Mouse (Mus musculus) megakaryocyte progenitor cell, adult 5-6 weeks (primary cell): ENCODE measurements at regions not wholly inside any gene's neighbourhood (a gene's known extent, or its start where the extent isn't known, plus 50 kb on each side); places are given as distances from the start of the nearest gene placed in this dataset.

Experiments
- ATAC-seq: replicated peaks from 2 replicates; pipeline ENCODE4 v1.8.0; 2016; ENCODE audit warnings: mild to moderate bottlenecking, moderate TSS enrichment, inconsistent platforms; ENCODE audit not compliant: poor library complexity

- ATAC-seq: no peak
Observed at GRCm38 (mm10) chr3:128787686-128788085, 412.0 kb upstream of the Pitx2 start.

GRCm38 (mm10) chr3:128795931-128796330 is 403.7 kb upstream of the Pitx2 start:
- ATAC-seq: no peak

GRCm38 (mm10) chr3:128797829-128798228 is 401.8 kb upstream of the Pitx2 start:
- no peak for ATAC-seq

- ATAC-seq: no peak
Observed at GRCm38 (mm10) chr3:128829371-128830160, 370.1 kb upstream of the Pitx2 start.

- no peak for ATAC-seq
Observed at GRCm38 (mm10) chr3:128850327-128850977, 349.2 kb upstream of the Pitx2 start.

GRCm38 (mm10) chr3:128856515-128856914 is 343.2 kb upstream of the Pitx2 start:
- ATAC-seq: no peak

- no peak for ATAC-seq
Observed at GRCm38 (mm10) chr3:128881685-128882444, 317.8 kb upstream of the Pitx2 start.

GRCm38 (mm10) chr3:128883636-128884195 is 316.0 kb upstream of the Pitx2 start:
- no peak for ATAC-seq

GRCm38 (mm10) chr3:128886678-128887077 is 313.0 kb upstream of the Pitx2 start:
- no peak for ATAC-seq

GRCm38 (mm10) chr3:128891078-128891477 is 308.6 kb upstream of the Pitx2 start:
- ATAC-seq: no peak

GRCm38 (mm10) chr3:128896628-128897027 is 303.1 kb upstream of the Pitx2 start:
- ATAC-seq: no peak

- no peak for ATAC-seq
Observed at GRCm38 (mm10) chr3:128911122-128911521, 288.6 kb upstream of the Pitx2 start.

GRCm38 (mm10) chr3:128921428-128921827 is 278.2 kb upstream of the Pitx2 start:
- no peak for ATAC-seq

GRCm38 (mm10) chr3:128922150-128922549 is 277.5 kb upstream of the Pitx2 start:
- ATAC-seq: no peak

GRCm38 (mm10) chr3:128938536-128938935 is 261.1 kb upstream of the Pitx2 start:
- ATAC-seq: no peak

GRCm38 (mm10) chr3:128941156-128941555 is 258.5 kb upstream of the Pitx2 start:
- ATAC-seq: no peak

- ATAC-seq: no peak
Observed at GRCm38 (mm10) chr3:128944631-128945030, 255.0 kb upstream of the Pitx2 start.

GRCm38 (mm10) chr3:128954886-128955285 is 244.8 kb upstream of the Pitx2 start:
- 0 out of 2 replicates have a peak, but pooled peaks have one; percentile 29 for ATAC-seq

- no peak for ATAC-seq
Observed at GRCm38 (mm10) chr3:128976752-128977151, 222.9 kb upstream of the Pitx2 start.

GRCm38 (mm10) chr3:128990183-128990912 is 209.3 kb upstream of the Pitx2 start:
- ATAC-seq: no peak

- ATAC-seq: no peak
Observed at GRCm38 (mm10) chr3:129002866-129003265, 196.8 kb upstream of the Pitx2 start.
